Mouse (Mus musculus) kidney, adult 2 months (tissue): Measurements from ENCODE around the gene Ipo11.

Experiments
- CTCF ChIP-seq: fragments of 200-500 bp; conservative IDR thresholded peaks from 2 replicates; pipeline ENCODE4 v1.5.1; 2011; ENCODE audit warnings: low read depth, mild to moderate bottlenecking, control low read depth, low read length, moderate library complexity, mixed read lengths; ENCODE audit not compliant: insufficient read depth, insufficient read length
- POLR2A ChIP-seq: fragments of 200-500 bp; IDR thresholded peaks from one replicate; pipeline ENCODE4 v1.6.1; 2011; ENCODE audit warnings: low read depth, low read length, control low read depth

- no peak for TF ChIP-seq CTCF
- TF ChIP-seq POLR2A, result no peak
Measured at GRCm38 (mm10) chr13:106961496-106961895, 24.7 kb upstream of the Ipo11 start.
